Mouse (Mus musculus): ENCODE measurements at regions not wholly inside any gene's neighbourhood (a gene's known extent, or its start where the extent isn't known, plus 50 kb on each side); places are given as distances from the start of the nearest gene placed in this dataset.
A peak's percentile ranks its signal among the peaks of the same experiment; 100 is the strongest.

GRCm38 (mm10) chrX:58686119-58686518 lies 223.0 kb upstream of the 4930550L24Rik start:
- no peak for DNase-seq

DNA sequence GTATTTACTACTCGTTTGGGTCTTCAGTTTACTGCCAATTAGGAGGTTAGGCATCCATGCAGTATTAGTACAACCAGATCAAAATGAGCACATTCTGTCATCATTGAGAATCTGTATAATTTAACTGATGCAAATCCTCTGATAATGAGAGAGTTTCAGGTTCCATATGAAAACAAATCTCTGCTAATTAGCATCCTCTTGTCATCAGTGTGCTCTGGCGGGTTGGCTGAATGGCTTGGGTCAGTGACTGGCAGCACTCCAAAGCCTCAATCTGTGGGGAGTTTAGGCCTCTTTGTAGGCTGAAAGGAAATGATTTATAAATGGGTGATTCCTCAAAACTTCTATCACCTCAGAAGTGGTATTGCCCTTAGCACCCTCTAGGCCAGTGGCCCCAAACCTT lies 220.2 kb upstream of the 4930550L24Rik start:
- peak; percentile 64 for DNase-seq

GRCm38 (mm10) chrX:58702152-58702741 lies 206.9 kb upstream of the 4930550L24Rik start:
- DNase-seq, result no peak
